Mouse (Mus musculus) c-Kit-negative CD71-positive TER-119-positive erythroid progenitor cells, embryonic 14.5 days (primary cell): ENCODE data around the gene As3mt.
A peak's percentile ranks its signal among the peaks of the same experiment; 100 is the strongest.
"Not testable (repeated sequence)": the region's sequence is repeated elsewhere in the genome, so short reads cannot be mapped to it uniquely, and the experiment has no call there.

Experiments
- DNase-seq: peaks from one replicate; pipeline ENCODE4 v3.0.0-alpha.2; 2013; ENCODE audit warnings: low read depth, low spot score

Gene As3mt

GRCm38 (mm10) chr19:46752235-46752634 is 45.0 kb downstream of the As3mt start:
- no peak for DNase-seq

- DNase-seq: no peak
These were observed 47.8 kb downstream of the As3mt start for GRCm38 (mm10) chr19:46755066-46755465.

GRCm38 (mm10) chr19:46756221-46756620 is 49.0 kb downstream of the As3mt start:
- DNase-seq: no peak

GRCm38 (mm10) chr19:46759096-46759495 is 51.8 kb downstream of the As3mt start:
- DNase-seq: no peak

- DNase-seq: not testable (repeated sequence)
These were observed 52.7 kb downstream of the As3mt start for GRCm38 (mm10) chr19:46759909-46760308.

GRCm38 (mm10) chr19:46760375-46761160 is 53.3 kb downstream of the As3mt start:
- peak; percentile 77 for DNase-seq

- peak; percentile 99 for DNase-seq
These were observed 54.1 kb downstream of the As3mt start, which contains the start of gene Cnnm2 for GRCm38 (mm10) chr19:46761247-46761946. TSS of gene Cnnm2 (plus strand) at chr19:46761596.

GRCm38 (mm10) chr19:46761971-46762290 is 54.7 kb downstream of the As3mt start:
- DNase-seq: no peak

- no peak for DNase-seq
These were observed 55.2 kb downstream of the As3mt start for GRCm38 (mm10) chr19:46762291-46762991.

- DNase-seq: no peak
These were observed 55.7 kb downstream of the As3mt start for GRCm38 (mm10) chr19:46762992-46763342.

- DNase-seq: no peak
These were observed 56.1 kb downstream of the As3mt start for GRCm38 (mm10) chr19:46763356-46763755.

GRCm38 (mm10) chr19:46763932-46764762 is 56.9 kb downstream of the As3mt start:
- DNase-seq: no peak

- no peak for DNase-seq
These were observed 57.5 kb downstream of the As3mt start for GRCm38 (mm10) chr19:46764763-46765117.

GRCm38 (mm10) chr19:46766125-46766524 is 58.9 kb downstream of the As3mt start:
- no peak for DNase-seq

GRCm38 (mm10) chr19:46769759-46770158 is 62.5 kb downstream of the As3mt start:
- no peak for DNase-seq

- no peak for DNase-seq
These were observed 64.5 kb downstream of the As3mt start for GRCm38 (mm10) chr19:46771801-46772200.

GRCm38 (mm10) chr19:46776391-46776790 is 69.1 kb downstream of the As3mt start:
- no peak for DNase-seq

- DNase-seq: no peak
These were observed 69.6 kb downstream of the As3mt start for GRCm38 (mm10) chr19:46776850-46777249.

- DNase-seq: no peak
These were observed 70.8 kb downstream of the As3mt start for GRCm38 (mm10) chr19:46777928-46778680.

GRCm38 (mm10) chr19:46779130-46779529 is 71.9 kb downstream of the As3mt start:
- not testable (repeated sequence) for DNase-seq

GRCm38 (mm10) chr19:46784038-46784437 is 76.8 kb downstream of the As3mt start:
- no peak for DNase-seq
